Mouse (Mus musculus) megakaryocyte, embryonic 14.5 days (primary cell): Measurements from ENCODE around the gene Zfp263.

ENCODE experiments used
- FLI1 ChIP-seq: IDR thresholded peaks from 2 replicates; pipeline ENCODE4 v1.6.1; 2012; ENCODE audit warnings: low read length, inconsistent platforms, mixed read lengths
- GATA1 ChIP-seq: IDR thresholded peaks from 3 replicates; pipeline ENCODE4 v1.6.1; 2012; ENCODE audit warnings: mixed read lengths, low read length, inconsistent platforms, borderline replicate concordance

GRCm38 (mm10) chr16:3717980-3718379 is 25.9 kb upstream of the Zfp263 start, which contains the start of gene Mefv:
- TF ChIP-seq FLI1 = no peak
- no peak for TF ChIP-seq GATA1
